Mouse (Mus musculus) ES-Bruce4 (cell line): Measurements from ENCODE around the gene Syt13.

Experiments
- CTCF ChIP-seq: IDR thresholded peaks from one replicate; pipeline ENCODE4 v1.8.1; 2011; ENCODE audit warnings: low read depth, low read length
- EP300 ChIP-seq: IDR thresholded peaks from 2 replicates; pipeline ENCODE4 v1.6.1; 2011; ENCODE audit warnings: low read depth, low read length; ENCODE audit not compliant: insufficient read depth
- POLR2A ChIP-seq: IDR thresholded peaks from one replicate; pipeline ENCODE4 v1.8.1; 2011; ENCODE audit warnings: low read length; ENCODE audit not compliant: insufficient read depth

GRCm38 (mm10) chr2:92883039-92883911, 31.6 kb upstream of the Syt13 start:
- TF ChIP-seq POLR2A (no peak), CTCF (peak; percentile 84), EP300 (no peak)
